Mouse (Mus musculus): ENCODE measurements around the gene Ccdc191.

- TF ChIP-seq CTCF (IDR thresholded peaks at IDR 0.05 in 2 of 3, conservative IDR thresholded peaks at IDR 0.05 in 1 of 3; ENCODE audit: control insufficient read depth in 1 of 3, insufficient read depth in 1 of 3, low read depth in 2 of 3, low read length in 3 of 3, poor library complexity in 1 of 3, severe bottlenecking in 1 of 3) (no peak), POLR2A (IDR thresholded peaks at IDR 0.05; ENCODE audit: control insufficient read depth in 1 of 2, insufficient read depth in 1 of 2, low read depth in 1 of 2, low read length in 2 of 2, poor library complexity in 1 of 2) (no peak), GABPA (IDR thresholded peaks at IDR 0.05; ENCODE audit: low read depth, low read length) (no peak), SIN3A (IDR thresholded peaks at IDR 0.05; ENCODE audit: low read length) (no peak)
Observed at GRCm38 (mm10) chr16:43926341-43926859, 36.8 kb downstream of the Ccdc191 start, which contains the start of gene Qtrt2.

Data from MEL (cell line).